Comparison of ENCODE assay signal across 17 mouse cellular contexts in genomic region chr2:148605425-148605930, GRCm38 (mm10).
"Had no signal": no experiment of that assay in that cellular context is flagged by ENCODE, and none has a peak within 500 bp of the region (broad histone marks: within the 10 kb centered on the region; RNA-seq: fewer than 3 reads in every experiment).

No protein-coding gene starts in this region.

- H3K4me2 ChIP-seq: kidney, embryonic 15.5 days; liver, embryonic 12.5 days; liver, embryonic 15.5 days; lung, embryonic 15.5 days had no signal

- H3K36me3 ChIP-seq: kidney, embryonic 15.5 days; liver, embryonic 12.5 days; liver, embryonic 15.5 days; lung, embryonic 15.5 days; midbrain, embryonic 10.5 days had no signal

- H3K9ac ChIP-seq: kidney, embryonic 15.5 days; liver, embryonic 12.5 days; liver, embryonic 15.5 days; lung, embryonic 15.5 days had no signal

- H3K27ac ChIP-seq: kidney, embryonic 15.5 days; liver, embryonic 12.5 days; liver, embryonic 15.5 days; lung, embryonic 15.5 days; midbrain, embryonic 10.5 days had no signal

- H3K4me3 ChIP-seq: kidney, embryonic 15.5 days; liver, embryonic 12.5 days; liver, embryonic 15.5 days; lung, embryonic 15.5 days; megakaryocyte, embryonic 14.5 days; midbrain, embryonic 10.5 days had no signal

- H3K9me3 ChIP-seq: kidney, embryonic 15.5 days; liver, embryonic 12.5 days; liver, embryonic 15.5 days; lung, embryonic 15.5 days; megakaryocyte, embryonic 14.5 days; midbrain, embryonic 10.5 days had no signal

- DNase-seq: kidney, adult 8-10 months; kidney, postnatal 10 days; kidney, postnatal 36 days; liver; lung, adult 18-20 months; lung, postnatal 10 days; lung, postnatal 36 days; midbrain, embryonic 14.5 days; thymus, adult 18-20 months; thymus, postnatal 14 days; thymus, postnatal 4 days had no signal

- H3K4me1 ChIP-seq: kidney, embryonic 15.5 days; liver, embryonic 12.5 days; liver, embryonic 15.5 days; lung, embryonic 15.5 days; midbrain, embryonic 10.5 days had no signal

- ATAC-seq: liver, embryonic 12.5 days had no signal

- H3K27me3 ChIP-seq: kidney, embryonic 15.5 days; liver, embryonic 12.5 days; liver, embryonic 15.5 days; lung, embryonic 15.5 days; megakaryocyte, embryonic 14.5 days had no signal
